Mouse (Mus musculus): ENCODE measurements at regions not wholly inside any gene's neighbourhood (a gene's known extent, or its start where the extent isn't known, plus 50 kb on each side); places are given as distances from the start of the nearest gene placed in this dataset.

- no peak for TF ChIP-seq CTCF (IDR thresholded peaks at IDR 0.05; ENCODE audit: low read depth)
- no peak for TF ChIP-seq EP300 (optimal IDR thresholded peaks at IDR 0.05)
These were observed 234.1 kb upstream of the Rgma start for GRCm38 (mm10) chr7:73141167-73141566.
